Mouse (Mus musculus) embryonic facial prominence, embryonic 10.5 days (tissue): Measurements from ENCODE around the gene C2cd4d. TPM values are rescaled to one million over a fixed set of nuclear protein-coding genes. Genes with fewer than 3 reads are reported as not detected.

ENCODE experiments used
- DNase-seq: peaks from one replicate; pipeline ENCODE4 v3.0.0-alpha.2; 2017; ENCODE audit warnings: low spot score
- H3K27ac ChIP-seq: fragments of 300-500 bp; sonication (generic); replicated peaks from 2 replicates; pipeline ENCODE4 v1.5.1; 2016; ENCODE audit warnings: mild to moderate bottlenecking
- H3K27me3 ChIP-seq: fragments of 300-500 bp; sonication (generic); replicated peaks from 2 replicates; pipeline ENCODE4 v1.6.1; 2016; ENCODE audit warnings: low read depth, mild to moderate bottlenecking; ENCODE audit not compliant: poor library complexity, severe bottlenecking
- H3K36me3 ChIP-seq: fragments of 300-500 bp; sonication (generic); replicated peaks from 2 replicates; pipeline ENCODE4 v1.6.1; 2016; ENCODE audit warnings: mild to moderate bottlenecking, moderate library complexity
- H3K4me1 ChIP-seq: fragments of 300-500 bp; sonication (generic); 2 replicates; pipeline ENCODE4 v1.6.1; 2016
- H3K4me3 ChIP-seq: fragments of 300-500 bp; sonication (generic); 2 replicates; pipeline ENCODE4 v1.5.1; 2016; ENCODE audit warnings: mild to moderate bottlenecking, moderate library complexity
- H3K9me3 ChIP-seq: fragments of 300-500 bp; sonication (generic); 2 replicates; pipeline ENCODE4 v1.6.1; 2016; ENCODE audit warnings: mild to moderate bottlenecking
- WGBS: fragments of 180-500 bp; shearing (Covaris S2); methylation state at CpG from one replicate; pipeline ENCODE4 v1.1.7; 2016; 5-methylcytosine and 5-hydroxymethylcytosine counted together
- polyA plus RNA-seq: library from polyadenylated mRNA; unstranded; fragments of >200 nt; fragmentation: Nextera tagmentation; extraction: Ambion mirVana; gene quantifications from 2 replicates; pipeline ENCODE4 v1.2.1, GENCODE M21; 2016

Gene C2cd4d
- polyA plus RNA-seq, 1 experiment from 2014 or later = 0.30 TPM

DNA sequence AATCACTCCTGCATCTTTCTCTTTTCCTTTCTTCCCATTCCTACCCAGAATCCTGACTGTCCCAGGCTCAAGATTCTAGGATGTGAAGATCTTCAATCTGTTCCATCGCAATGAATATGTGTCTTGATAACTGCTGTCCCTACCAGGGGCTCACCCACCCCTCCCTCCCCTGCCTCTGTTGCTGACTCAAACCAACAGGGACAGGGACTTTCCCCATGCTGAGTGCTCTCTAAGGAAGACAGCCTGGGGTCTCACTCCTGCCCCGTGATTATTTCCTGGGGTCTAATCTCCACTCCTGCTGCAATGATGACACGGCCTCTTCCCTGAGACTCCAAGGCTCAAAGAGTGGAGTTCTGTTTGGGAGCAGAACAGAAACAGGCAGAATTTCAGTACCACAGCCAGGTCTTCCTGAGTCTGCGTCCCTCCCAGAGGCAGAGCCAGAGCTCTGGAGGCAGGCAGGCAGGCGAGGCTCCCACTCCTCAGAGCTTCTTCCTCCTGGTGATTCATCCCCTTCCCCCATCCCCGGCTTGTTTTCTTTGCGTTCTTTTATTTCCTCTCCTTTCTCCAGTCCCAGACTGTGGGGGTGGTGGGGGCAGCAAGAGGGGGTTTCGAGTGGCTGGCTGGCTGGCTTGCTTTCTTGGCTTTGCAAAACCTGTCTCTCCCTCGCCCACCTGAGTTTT lies 17.7 kb downstream of the C2cd4d start:
- Histone ChIP-seq H3K27ac (no peak overlapping the region; the same call in 1 of the 2 replicates), H3K4me3 (no peak overlapping the region), H3K36me3 (no peaks in the 10 kb centered on the region), H3K4me1 (peaks cover 18% of the 10 kb centered on the region), H3K27me3 (peaks cover 31% of the 10 kb centered on the region), H3K9me3 (no peaks in the 10 kb centered on the region)
- WGBS = 19% methylated on average over 9 of the region's 9 CpGs
- DNase-seq = peak; percentile 36

DNA sequence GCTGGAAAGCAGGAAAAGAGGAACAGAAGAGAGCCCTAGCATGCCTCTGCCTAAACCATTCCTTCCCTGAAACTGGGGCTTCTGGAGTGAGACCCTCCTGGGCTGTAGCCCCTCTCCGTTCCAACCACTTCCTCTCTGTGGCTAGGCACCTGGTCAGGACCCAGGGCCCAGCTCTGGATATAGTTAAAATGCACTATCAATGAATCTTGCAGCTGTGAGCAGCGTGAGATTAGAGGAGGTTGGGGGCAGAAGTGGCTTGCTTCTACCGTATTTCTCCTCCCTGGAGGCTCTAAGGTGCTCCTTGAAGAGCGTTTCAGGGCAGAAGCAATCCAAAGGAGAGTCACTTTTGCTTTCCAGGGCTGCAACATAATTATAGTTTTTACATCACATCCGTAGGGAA lies 20.1 kb downstream of the C2cd4d start:
- DNase-seq = no peak
- 78% methylated on average over 5 of the region's 5 CpGs for WGBS
- no peaks in the 10 kb centered on the region for H3K36me3 ChIP-seq
- 0 out of 2 replicates have a peak, but pooled peaks cover 11% of the 10 kb centered on the region for H3K27me3 ChIP-seq
- H3K9me3 ChIP-seq = no peaks in the 10 kb centered on the region
- H3K27ac ChIP-seq = no peak overlapping the region
- peaks cover 13% of the 10 kb centered on the region for H3K4me1 ChIP-seq
- no peak overlapping the region for H3K4me3 ChIP-seq

DNA sequence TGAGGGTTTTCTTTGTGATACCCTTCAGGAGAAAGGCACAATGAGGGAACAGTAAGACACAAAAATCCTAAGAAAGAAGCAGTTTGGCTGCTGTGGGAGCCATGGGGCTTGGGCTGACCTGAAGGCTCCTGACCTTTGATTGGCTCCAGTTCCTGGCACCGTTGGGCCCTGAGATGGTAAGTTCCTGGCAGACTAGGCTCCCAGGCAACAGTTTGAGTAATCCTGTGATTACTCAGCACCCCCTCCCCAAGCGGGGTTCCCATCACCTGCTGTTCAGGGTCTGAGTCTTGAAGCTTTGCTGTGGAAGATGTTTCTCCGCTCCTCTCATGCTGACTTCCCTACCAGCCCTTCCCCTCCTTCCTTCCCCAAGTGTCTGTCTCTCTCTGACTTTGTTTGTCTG lies 21.2 kb downstream of the C2cd4d start:
- Histone ChIP-seq H3K36me3 (no peaks in the 10 kb centered on the region), H3K27ac (no peak overlapping the region), H3K27me3 (0 out of 2 replicates have a peak, but pooled peaks cover 3% of the 10 kb centered on the region), H3K9me3 (no peaks in the 10 kb centered on the region), H3K4me1 (peaks cover 12% of the 10 kb centered on the region), H3K4me3 (no peak overlapping the region)
- DNase-seq = no peak
- 62% methylated on average over 3 of the region's 3 CpGs for WGBS

DNA sequence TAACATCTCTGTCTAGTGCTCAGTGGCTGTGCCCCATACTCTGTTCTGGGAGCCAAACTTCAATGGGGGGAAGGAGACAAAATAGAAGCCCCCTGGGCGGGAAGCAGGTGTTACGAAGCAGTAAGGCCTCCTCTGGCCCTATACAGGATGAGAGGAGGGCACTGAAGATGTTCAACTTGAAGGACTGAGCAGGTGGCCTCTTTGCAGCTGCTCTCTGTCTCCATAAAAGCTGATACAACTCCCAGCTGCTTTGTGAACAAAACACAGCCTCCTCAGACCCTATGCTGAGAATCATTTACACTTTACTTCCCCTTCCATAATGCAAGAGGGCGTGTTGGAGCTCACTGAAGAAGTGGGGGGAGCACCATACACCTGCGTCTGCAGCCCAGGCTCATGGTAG lies 24.4 kb downstream of the C2cd4d start:
- H3K9me3 ChIP-seq = no peaks in the 10 kb centered on the region
- no peak overlapping the region for H3K27ac ChIP-seq
- no peak for DNase-seq
- 0 out of 2 replicates have a peak, but pooled peaks cover 9% of the 10 kb centered on the region for H3K27me3 ChIP-seq
- WGBS = 76% methylated on average over 4 of the region's 4 CpGs
- H3K36me3 ChIP-seq = no peaks in the 10 kb centered on the region
- H3K4me3 ChIP-seq = no peak overlapping the region
- no peaks in the 10 kb centered on the region for H3K4me1 ChIP-seq

DNA sequence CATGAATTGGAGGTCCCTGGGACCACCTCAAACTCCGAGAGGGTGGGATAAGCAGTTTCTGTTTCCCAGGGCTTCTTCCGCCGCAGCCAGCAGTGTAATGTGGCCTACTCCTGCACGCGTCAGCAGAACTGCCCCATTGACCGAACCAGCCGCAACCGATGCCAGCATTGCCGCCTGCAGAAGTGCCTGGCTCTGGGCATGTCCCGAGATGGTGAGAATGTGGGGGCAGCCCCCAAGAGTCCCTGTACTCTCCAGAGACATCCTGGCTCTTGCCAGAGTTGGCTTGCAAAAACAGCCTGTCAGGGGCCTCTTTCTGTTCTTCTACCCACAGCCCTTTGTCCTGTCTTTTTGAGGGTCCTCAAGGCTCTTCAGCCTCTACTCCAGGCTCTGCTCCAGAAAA lies 25.2 kb downstream of the C2cd4d start:
- Histone ChIP-seq H3K4me1 (no peaks in the 10 kb centered on the region), H3K4me3 (no peak overlapping the region), H3K27me3 (0 out of 2 replicates have a peak, but pooled peaks cover 9% of the 10 kb centered on the region), H3K9me3 (no peaks in the 10 kb centered on the region), H3K27ac (no peak overlapping the region), H3K36me3 (no peaks in the 10 kb centered on the region)
- 92% methylated on average over 10 of the region's 10 CpGs for WGBS
- DNase-seq = no peak

DNA sequence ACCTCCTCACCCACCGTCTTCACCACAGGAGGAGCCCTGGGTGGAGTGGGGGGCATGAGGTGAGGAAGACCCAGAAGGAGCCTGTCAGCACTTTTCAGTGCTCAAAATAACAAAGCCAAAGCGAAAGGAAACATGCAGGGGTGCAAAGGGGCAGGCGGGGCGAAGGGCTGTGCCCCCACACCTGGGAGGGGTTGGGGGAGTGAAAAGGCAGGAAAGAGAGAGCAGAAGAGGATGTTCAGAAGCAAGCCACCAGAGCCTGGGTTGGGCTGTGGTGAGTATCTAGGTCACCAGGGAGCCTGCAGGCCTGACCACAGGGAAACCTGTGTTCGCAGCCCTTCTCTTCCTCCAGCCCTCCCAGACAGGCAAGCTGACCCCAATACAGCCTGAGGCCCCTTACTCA lies 25.8 kb downstream of the C2cd4d start:
- Histone ChIP-seq H3K27me3 (0 out of 2 replicates have a peak, but pooled peaks cover 9% of the 10 kb centered on the region), H3K36me3 (no peaks in the 10 kb centered on the region)
- WGBS = 79% methylated on average over 5 of the region's 5 CpGs

DNA sequence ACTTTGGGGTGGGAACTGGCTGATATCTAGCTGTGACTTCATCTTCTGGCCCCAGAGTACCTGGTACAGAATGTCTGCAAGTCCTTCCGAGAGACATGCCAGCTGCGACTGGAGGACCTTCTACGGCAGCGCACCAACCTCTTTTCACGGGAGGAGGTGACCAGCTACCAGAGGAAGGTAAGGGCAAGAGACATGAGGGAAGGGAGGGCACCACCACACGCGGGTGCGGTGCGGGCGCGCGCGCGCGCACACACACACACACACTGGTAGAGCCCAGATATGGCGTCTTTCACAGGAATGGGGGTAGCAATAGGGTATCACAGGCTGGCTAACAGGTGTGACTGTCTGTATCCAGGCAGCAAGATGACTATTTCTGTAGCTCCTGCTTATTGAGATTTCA lies 27.2 kb downstream of the C2cd4d start:
- 95% methylated on average over 16 of the region's 16 CpGs for WGBS
- Histone ChIP-seq H3K27ac (no peak overlapping the region), H3K9me3 (no peaks in the 10 kb centered on the region), H3K36me3 (no peaks in the 10 kb centered on the region), H3K4me3 (no peak overlapping the region), H3K4me1 (no peaks in the 10 kb centered on the region), H3K27me3 (0 out of 2 replicates have a peak, but pooled peaks cover 5% of the 10 kb centered on the region)
- DNase-seq = no peak

More for the DNA sequence above, 25.8 kb downstream of the C2cd4d start:
- Histone ChIP-seq H3K27ac (no peak overlapping the region), H3K9me3 (no peaks in the 10 kb centered on the region), H3K4me1 (no peaks in the 10 kb centered on the region), H3K4me3 (no peak overlapping the region)
- no peak for DNase-seq

DNA sequence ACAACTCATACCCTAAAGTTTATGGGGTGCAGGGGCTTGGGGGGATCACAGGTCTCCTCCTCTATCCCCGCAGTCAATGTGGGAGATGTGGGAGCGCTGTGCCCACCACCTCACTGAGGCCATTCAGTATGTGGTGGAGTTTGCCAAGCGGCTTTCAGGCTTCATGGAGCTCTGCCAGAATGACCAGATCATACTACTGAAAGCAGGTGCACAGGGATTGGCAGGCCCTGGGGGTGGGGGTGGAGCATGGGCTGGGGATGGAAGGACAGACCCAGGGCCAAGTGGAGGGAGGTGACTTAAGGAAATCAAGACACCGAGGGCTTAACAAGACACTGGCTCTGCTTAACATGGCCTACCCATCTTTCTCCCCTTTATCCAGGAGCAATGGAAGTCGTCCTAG lies 28.8 kb downstream of the C2cd4d start:
- Histone ChIP-seq H3K4me3 (no peak overlapping the region), H3K9me3 (no peaks in the 10 kb centered on the region), H3K4me1 (no peaks in the 10 kb centered on the region), H3K36me3 (no peaks in the 10 kb centered on the region), H3K27ac (no peak overlapping the region), H3K27me3 (0 out of 2 replicates have a peak, but pooled peaks cover 5% of the 10 kb centered on the region)
- 77% methylated on average over 5 of the region's 5 CpGs for WGBS
- DNase-seq = no peak

DNA sequence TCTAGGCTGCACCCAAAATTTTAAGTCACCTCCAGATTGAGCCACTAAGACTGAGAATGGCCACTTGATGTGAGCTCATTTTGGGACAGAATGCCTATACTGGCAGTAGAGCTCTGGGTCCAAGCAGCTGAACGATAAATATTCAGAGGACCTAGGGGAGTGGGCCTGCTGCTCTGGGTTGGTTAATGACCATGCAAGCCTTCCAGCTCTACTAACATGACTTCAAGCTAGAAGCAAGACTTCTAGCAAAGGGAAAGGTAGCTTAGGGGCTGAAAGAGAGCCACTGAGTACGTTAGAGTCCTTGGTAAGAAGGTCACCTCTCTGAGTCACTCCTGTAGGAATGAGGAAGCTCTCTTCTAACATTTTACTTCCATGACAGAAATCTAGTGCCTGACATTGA lies 29.9 kb downstream of the C2cd4d start:
- WGBS = 88% methylated on average over 2 of the region's 2 CpGs
- H3K27ac ChIP-seq = no peak overlapping the region
- H3K27me3 ChIP-seq = peaks cover 16% of the 10 kb centered on the region
- no peaks in the 10 kb centered on the region for H3K9me3 ChIP-seq
- DNase-seq = no peak
- H3K4me1 ChIP-seq = no peaks in the 10 kb centered on the region
- no peaks in the 10 kb centered on the region for H3K36me3 ChIP-seq
- no peak overlapping the region for H3K4me3 ChIP-seq

DNA sequence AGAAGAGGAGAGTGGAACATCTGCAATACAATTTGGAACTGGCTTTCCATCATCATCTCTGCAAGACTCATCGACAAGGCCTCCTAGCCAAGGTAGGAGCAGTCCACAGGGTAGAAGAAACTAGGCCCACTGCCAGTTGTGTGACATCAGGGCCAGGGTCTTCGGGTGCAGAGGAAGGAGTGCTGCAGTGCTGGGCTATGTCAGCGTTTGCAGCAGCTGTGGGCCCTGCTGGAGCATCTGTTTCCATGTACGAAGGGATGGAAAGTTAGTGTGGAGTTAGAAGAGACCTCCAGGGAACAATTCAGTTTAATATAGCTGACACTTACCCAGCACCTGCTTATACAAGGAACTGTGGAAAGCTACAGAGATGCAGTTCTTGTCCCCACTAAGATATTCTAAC lies 30.8 kb downstream of the C2cd4d start:
- Histone ChIP-seq H3K36me3 (no peaks in the 10 kb centered on the region), H3K27me3 (peaks cover 25% of the 10 kb centered on the region), H3K27ac (no peak overlapping the region), H3K4me1 (no peaks in the 10 kb centered on the region), H3K4me3 (no peak overlapping the region), H3K9me3 (no peaks in the 10 kb centered on the region)
- WGBS = 72% methylated on average over 4 of the region's 4 CpGs
- DNase-seq = no peak

DNA sequence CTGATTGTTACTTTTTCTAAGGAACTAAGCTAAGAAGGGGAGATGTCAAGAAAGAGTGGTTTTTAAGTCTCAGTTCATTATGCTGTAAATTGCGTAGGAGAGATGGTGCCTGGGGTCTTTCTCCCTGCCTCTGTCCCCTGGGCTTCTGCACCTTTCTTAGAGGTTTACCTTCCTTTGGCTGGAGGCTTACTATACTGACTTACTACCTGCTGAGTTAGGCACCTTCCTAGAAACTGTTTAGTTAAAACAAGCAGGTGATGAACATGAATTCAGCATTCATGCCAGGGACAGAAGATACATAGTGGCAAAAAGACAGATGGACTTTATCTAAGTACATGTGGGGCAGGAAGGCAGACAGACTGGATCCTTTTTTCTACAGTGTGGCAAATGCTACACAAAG lies 34.1 kb downstream of the C2cd4d start:
- DNase-seq = no peak
- Histone ChIP-seq H3K4me1 (peaks cover 21% of the 10 kb centered on the region), H3K27ac (no peak overlapping the region), H3K9me3 (no peaks in the 10 kb centered on the region), H3K27me3 (peaks cover 52% of the 10 kb centered on the region), H3K36me3 (no peaks in the 10 kb centered on the region), H3K4me3 (no peak overlapping the region)
- 67% methylated on average over 1 of the region's 1 CpGs for WGBS

DNA sequence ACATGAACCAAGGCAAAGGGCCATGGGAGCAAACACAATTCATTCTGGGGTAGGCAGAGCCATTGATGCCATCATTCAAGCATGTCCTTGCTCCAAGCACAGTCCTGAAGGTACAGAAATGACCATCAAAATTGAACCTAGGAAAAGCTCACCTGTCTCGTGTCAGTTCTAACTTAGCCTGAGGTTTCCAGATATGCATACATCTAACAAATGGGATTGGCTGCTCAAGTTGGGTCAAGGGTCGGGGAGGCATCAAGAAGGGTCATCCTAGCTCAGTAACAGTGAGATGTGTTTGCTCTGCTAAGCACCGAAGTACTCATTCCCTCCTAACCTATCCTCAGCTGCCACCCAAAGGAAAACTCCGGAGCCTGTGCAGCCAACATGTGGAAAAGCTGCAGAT lies 34.6 kb downstream of the C2cd4d start:
- WGBS = 77% methylated on average over 4 of the region's 4 CpGs
- no peaks in the 10 kb centered on the region for H3K36me3 ChIP-seq
- H3K4me1 ChIP-seq = peaks cover 21% of the 10 kb centered on the region
- no peaks in the 10 kb centered on the region for H3K9me3 ChIP-seq
- no peak overlapping the region for H3K27ac ChIP-seq
- peaks cover 57% of the 10 kb centered on the region for H3K27me3 ChIP-seq
- H3K4me3 ChIP-seq = no peak overlapping the region
- DNase-seq = no peak

DNA sequence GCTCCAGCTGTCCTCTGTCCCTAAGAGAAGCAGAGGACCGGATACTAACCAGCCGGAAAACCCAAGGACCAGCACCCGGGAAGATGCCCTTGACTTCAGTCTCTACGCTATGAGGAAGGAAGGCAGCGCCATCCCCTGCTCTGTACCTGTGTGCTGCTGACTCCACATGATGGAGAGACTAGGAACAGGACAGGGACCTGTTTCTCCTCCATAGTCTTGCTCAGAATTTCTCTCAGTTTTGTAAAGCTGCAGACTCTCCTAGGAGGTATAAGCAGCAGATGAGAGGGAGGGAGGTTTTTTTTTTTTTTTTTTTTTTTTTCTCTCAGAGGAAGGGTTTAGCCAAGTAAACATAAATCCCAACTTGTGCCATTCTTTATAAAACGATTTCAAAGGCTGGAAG lies 36.0 kb downstream of the C2cd4d start, which contains the start of gene Lingo4:
TSS of gene Lingo4 (plus strand) at position 301 of the 400 bp plus-strand sequence.
- Histone ChIP-seq H3K9me3 (no peaks in the 10 kb centered on the region), H3K36me3 (no peaks in the 10 kb centered on the region), H3K27me3 (peaks cover 71% of the 10 kb centered on the region), H3K4me1 (peaks cover 30% of the 10 kb centered on the region), H3K27ac (no peak within 1 kb of the TSS; the same call in 1 of the 2 replicates), H3K4me3 (peak within 1 kb of the TSS; percentile 48)
- 74% methylated on average over 6 of the region's 6 CpGs for WGBS
- DNase-seq = no peak
